Mouse (Mus musculus): Measurements from ENCODE around the gene Id3. TPM values are rescaled to one million over a fixed set of nuclear protein-coding genes. Genes with fewer than 3 reads are reported as not detected.
A peak's percentile ranks its signal among the peaks of the same experiment; 100 is the strongest.

Id3 gene
- polyA plus RNA-seq, 1 experiment: 8.4 TPM

DNA sequence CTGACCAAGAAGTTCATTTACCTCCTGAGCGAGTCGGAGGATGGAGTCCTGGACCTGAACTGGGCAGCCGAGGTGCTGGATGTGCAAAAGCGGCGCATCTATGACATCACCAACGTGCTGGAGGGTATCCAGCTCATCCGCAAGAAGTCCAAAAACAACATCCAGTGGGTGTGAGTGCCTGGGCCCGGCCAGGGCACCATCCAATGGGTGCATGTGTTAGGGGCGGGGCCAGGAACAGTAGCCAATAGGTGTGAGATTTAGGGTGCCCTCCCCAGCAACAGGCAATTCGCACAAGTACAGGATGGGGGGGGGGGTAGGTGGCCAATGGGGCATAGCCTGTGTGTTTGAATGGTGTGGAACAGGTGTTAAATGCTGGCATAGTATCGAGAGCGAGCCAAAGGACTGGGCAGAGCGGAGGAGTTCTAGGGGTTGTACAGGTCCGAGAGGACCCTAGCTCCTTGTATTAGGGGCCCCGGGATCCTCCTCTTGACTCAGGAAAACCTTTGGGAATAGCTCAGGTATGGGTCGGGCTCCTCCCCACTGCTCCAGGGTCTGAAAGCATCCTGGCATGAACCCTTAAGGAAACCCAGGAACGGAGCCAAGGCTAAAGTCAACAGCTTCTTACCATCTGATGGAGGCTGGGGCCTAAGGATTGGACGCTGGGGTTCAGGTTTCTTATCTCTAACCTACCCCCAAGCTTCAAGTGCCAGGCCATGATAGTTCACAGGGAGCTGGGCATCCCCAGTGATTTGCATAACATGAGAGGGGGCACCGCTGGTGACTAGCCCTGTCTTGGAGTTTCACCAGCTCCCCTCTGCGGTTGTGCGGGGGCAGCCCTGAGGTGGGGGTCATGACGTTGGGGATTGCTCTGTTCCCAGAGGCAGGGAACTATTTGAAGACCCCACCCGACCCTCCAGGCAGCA lies 37.4 kb downstream of the Id3 start:
- H3K4me1 ChIP-seq (ENCODE audit: control insufficient read depth, insufficient read depth, low read length): peaks cover 66% of the 10 kb centered on the region
- no peak overlapping the region; the same call in 1 of the 2 replicates for H3K27ac ChIP-seq (ENCODE audit: insufficient read depth, low read depth, low read length)
- TF ChIP-seq POLR2A (IDR thresholded peaks at IDR 0.05; ENCODE audit: borderline replicate concordance, low read depth, low read length): no peak
- no peak for TF ChIP-seq CTCF (IDR thresholded peaks at IDR 0.05; ENCODE audit: low read depth, low read length)
- no peak overlapping the region for H3K4me3 ChIP-seq (ENCODE audit: insufficient read depth, low read length)

DNA sequence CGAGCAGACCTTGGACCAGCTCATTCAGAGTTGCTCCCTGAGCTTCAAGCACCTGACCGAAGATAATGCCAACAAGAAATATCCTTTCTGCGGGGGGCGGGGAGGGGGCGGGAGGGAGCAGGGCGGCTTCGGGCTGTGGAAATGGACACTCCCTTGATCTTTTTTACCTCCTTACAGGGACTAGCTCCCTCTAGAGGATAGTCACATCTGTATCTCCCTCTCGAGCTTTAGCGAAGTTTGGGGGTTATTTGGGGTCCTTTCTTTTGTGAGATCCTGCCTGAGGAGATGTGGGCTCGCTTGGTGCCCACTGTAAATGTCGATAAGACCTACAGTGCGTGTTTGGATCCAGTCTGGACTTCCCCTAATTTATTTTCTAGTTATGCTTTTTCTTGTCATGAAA lies 38.1 kb downstream of the Id3 start:
- H3K4me3 ChIP-seq (ENCODE audit: insufficient read depth, low read length): no peak overlapping the region
- H3K4me1 ChIP-seq (ENCODE audit: control insufficient read depth, insufficient read depth, low read length): peaks cover 66% of the 10 kb centered on the region
- no peak overlapping the region for H3K27ac ChIP-seq (ENCODE audit: insufficient read depth, low read depth, low read length)
- TF ChIP-seq CTCF (IDR thresholded peaks at IDR 0.05; ENCODE audit: low read depth, low read length) (peak; percentile 35; the same call in 1 of the 2 replicates), POLR2A (IDR thresholded peaks at IDR 0.05; ENCODE audit: borderline replicate concordance, low read depth, low read length) (no peak)

DNA sequence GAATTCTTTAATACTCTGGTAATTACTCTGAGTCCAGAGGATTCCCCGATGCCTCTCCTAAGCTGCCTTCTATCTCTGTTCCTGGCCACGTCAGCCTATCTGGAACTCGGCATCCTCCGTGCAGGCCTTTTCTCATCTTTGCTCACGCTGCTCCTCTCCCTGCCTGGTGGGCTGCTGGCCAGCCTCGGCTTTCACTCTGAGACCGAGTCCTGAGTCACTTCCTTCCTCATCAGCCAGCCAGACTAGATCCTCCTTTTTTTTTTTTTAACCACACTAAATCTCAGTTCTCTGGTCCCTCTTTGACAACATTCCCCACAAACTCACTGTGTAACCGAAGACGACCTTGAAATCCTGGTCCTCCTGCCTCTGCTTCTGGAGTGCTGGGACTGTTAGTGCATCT lies 42.1 kb downstream of the Id3 start:
- H3K4me3 ChIP-seq (ENCODE audit: insufficient read depth, low read length): peak overlapping the region; percentile 27
- H3K27ac ChIP-seq (ENCODE audit: insufficient read depth, low read depth, low read length): peak overlapping the region; percentile 69
- TF ChIP-seq POLR2A (IDR thresholded peaks at IDR 0.05; ENCODE audit: borderline replicate concordance, low read depth, low read length) (no peak), CTCF (IDR thresholded peaks at IDR 0.05; ENCODE audit: low read depth, low read length) (no peak)
- peaks cover 39% of the 10 kb centered on the region for H3K4me1 ChIP-seq (ENCODE audit: control insufficient read depth, insufficient read depth, low read length)

DNA sequence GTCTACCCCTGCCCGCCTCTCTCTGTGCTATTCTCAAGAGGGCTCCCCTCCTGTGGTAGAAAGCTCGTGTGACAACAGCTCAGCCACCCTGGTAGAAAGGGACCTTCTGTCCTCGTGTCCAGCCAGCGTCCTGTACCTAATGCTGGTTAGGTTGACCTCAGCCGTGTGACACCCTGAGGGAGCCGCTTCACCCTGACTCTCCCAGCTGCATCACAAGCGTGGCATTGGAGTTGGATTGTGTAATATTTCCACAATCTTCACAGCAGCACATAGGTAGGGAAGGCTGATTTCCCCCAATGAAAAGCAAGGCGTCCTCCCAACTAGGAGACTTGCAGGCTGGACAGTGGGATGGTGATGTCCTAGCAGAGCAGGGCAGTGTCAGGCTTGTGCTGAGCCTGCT lies 43.0 kb downstream of the Id3 start:
- peak overlapping the region; percentile 69; the same call in 1 of the 2 replicates for H3K27ac ChIP-seq (ENCODE audit: insufficient read depth, low read depth, low read length)
- TF ChIP-seq CTCF (IDR thresholded peaks at IDR 0.05; ENCODE audit: low read depth, low read length): no peak
- no peak for TF ChIP-seq POLR2A (IDR thresholded peaks at IDR 0.05; ENCODE audit: borderline replicate concordance, low read depth, low read length)
- peaks cover 32% of the 10 kb centered on the region for H3K4me1 ChIP-seq (ENCODE audit: control insufficient read depth, insufficient read depth, low read length)
- H3K4me3 ChIP-seq (ENCODE audit: insufficient read depth, low read length): no peak overlapping the region

DNA sequence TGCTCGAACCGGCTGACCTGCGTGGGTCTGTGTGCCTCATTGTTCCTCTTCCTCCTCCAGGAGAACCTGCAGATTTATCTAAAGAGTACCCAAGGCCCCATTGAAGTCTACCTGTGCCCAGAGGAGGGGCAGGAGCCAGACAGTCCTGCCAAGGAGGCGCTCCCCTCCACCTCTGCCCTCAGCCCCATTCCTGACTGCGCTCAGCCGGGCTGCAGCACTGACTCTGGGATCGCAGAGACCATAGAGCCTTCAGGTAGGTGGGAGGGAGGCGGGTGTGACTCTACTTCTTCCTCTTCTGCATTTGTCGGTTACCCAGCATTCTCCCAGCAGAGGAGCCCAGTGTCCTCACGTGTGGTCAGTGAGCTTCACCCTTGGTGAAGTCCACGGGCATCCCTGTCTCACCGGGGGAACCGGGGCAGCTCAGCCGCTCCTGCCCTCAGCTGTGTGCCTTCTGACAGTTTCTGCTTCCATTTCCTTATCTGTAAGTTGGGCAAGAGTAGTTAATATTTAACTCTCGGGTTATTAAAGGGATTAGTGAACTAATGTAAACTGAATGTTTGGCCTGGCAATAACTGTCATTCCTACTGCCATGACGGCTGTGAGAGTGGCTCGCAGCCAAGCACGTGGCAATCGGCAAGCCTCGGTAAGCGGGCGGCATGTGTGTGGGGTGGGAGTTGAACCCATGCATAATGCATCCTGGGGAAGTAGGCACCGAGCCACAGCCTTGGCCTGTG lies 43.6 kb downstream of the Id3 start:
- Histone ChIP-seq H3K4me1 (ENCODE audit: control insufficient read depth, insufficient read depth, low read length) (peaks cover 32% of the 10 kb centered on the region), H3K4me3 (ENCODE audit: insufficient read depth, low read length) (no peak overlapping the region), H3K27ac (ENCODE audit: insufficient read depth, low read depth, low read length) (no peak overlapping the region)
- TF ChIP-seq CTCF (IDR thresholded peaks at IDR 0.05; ENCODE audit: low read depth, low read length): no peak
- TF ChIP-seq POLR2A (IDR thresholded peaks at IDR 0.05; ENCODE audit: borderline replicate concordance, low read depth, low read length): no peak

DNA sequence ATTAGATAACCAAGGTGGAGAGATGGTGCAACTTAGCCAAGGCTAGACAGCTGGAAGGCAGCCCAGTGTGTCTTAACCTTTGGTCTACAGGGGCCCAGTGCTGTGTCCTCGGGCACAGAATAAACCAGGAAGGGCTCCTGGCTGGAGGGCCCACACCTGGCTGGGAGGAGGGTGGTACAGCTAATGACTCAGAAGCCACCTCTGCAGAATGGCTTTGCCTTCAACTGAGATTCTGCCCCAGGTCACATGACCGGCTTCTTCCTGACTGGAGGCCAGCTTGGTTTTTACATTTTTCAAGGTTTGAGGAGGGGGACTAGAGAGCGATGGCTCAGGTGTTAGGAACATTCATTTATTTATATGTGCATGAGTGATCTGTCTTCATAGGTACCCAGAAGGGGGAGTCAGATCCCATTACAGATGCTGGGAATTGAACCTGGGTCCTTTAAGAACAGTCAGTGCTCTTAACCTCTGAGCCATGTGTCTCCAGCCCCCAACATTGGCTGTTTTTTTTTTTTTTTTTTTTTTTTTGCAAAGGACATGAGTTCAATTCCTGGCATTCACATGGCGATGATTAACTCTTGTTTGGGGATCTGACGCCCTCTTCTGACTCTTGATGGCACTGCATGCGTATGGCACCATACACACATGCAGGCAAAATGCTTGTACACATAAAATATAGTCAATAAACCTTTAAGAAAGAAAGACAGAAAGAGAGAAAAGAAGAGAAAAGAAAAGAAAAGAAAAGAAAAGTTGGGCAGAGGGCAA lies 45.9 kb downstream of the Id3 start:
- Histone ChIP-seq H3K4me1 (ENCODE audit: control insufficient read depth, insufficient read depth, low read length) (peaks cover 26% of the 10 kb centered on the region), H3K27ac (ENCODE audit: insufficient read depth, low read depth, low read length) (no peak overlapping the region), H3K4me3 (ENCODE audit: insufficient read depth, low read length) (no peak overlapping the region)
- TF ChIP-seq CTCF (IDR thresholded peaks at IDR 0.05; ENCODE audit: low read depth, low read length): no peak
- TF ChIP-seq POLR2A (IDR thresholded peaks at IDR 0.05; ENCODE audit: borderline replicate concordance, low read depth, low read length): no peak

DNA sequence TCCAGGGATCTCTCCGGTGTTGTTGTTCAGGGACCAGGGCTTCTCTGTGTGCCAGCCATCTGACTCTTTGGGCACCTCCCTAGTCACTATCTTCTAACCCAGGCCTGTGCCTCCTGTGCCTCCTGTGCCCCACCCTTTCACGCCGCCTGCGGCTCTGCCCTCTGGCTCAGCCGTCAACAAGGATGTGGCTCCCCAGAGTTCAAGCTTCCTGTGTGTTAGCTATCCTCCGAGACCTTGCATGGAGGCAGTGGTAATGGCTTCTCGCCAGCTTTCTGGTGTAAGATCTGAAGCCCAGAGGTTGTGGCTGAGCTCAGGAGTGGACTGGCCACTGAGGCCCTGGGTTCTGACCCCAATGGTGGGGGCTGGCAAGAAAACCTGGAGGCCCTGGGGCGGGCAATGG lies 46.6 kb downstream of the Id3 start:
- no peak overlapping the region for H3K27ac ChIP-seq (ENCODE audit: insufficient read depth, low read depth, low read length)
- no peak for TF ChIP-seq CTCF (IDR thresholded peaks at IDR 0.05; ENCODE audit: low read depth, low read length)
- no peak for TF ChIP-seq POLR2A (IDR thresholded peaks at IDR 0.05; ENCODE audit: borderline replicate concordance, low read depth, low read length)
- peaks cover 19% of the 10 kb centered on the region for H3K4me1 ChIP-seq (ENCODE audit: control insufficient read depth, insufficient read depth, low read length)
- H3K4me3 ChIP-seq (ENCODE audit: insufficient read depth, low read length): no peak overlapping the region

DNA sequence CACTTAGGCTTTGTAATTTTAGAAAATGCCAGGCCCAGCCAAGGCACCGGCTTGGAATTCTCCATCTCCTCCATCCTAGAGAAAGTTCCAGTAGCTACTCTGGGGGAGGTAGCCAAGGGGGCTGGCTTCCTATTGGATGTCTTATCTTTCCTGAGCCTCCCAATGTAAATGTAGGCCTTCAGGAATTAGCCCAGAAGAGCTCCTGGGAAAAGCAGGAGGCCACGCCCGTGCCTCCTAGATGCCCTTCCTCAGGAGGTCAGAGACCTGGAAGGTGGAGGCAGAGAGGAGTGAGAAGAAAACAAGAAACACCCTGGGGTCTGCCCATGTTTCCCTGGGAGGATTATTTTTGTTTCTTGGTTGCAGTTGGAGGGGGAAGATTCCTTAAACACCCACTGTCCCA lies 50.3 kb downstream of the Id3 start:
- Histone ChIP-seq H3K4me1 (ENCODE audit: control insufficient read depth, insufficient read depth, low read length) (no peaks in the 10 kb centered on the region), H3K4me3 (ENCODE audit: insufficient read depth, low read length) (no peak overlapping the region), H3K27ac (ENCODE audit: insufficient read depth, low read depth, low read length) (no peak overlapping the region)
- no peak for TF ChIP-seq CTCF (IDR thresholded peaks at IDR 0.05; ENCODE audit: low read depth, low read length)
- TF ChIP-seq POLR2A (IDR thresholded peaks at IDR 0.05; ENCODE audit: borderline replicate concordance, low read depth, low read length): no peak

DNA sequence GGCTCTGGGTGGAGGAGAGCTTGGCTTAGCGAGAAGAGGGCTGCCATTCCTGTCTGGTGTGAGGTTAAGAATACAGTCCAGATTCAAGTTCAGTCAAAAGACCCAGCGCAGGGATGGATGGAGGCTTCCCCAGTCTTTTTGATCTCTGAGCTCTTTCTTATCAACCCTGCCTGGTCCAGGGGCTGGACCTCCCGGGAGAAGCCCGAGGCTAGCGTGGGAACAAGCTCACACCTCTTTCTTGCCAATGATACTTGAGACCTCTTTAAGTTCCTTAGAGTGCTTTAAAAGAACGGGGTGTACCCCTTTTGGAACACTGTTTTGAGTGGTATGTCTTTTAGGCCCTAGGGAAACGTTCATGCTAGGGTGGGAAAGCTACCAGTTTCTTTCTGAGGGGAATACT lies 51.7 kb downstream of the Id3 start:
- no peaks in the 10 kb centered on the region for H3K4me1 ChIP-seq (ENCODE audit: control insufficient read depth, insufficient read depth, low read length)
- TF ChIP-seq CTCF (IDR thresholded peaks at IDR 0.05; ENCODE audit: low read depth, low read length): no peak
- no peak for TF ChIP-seq POLR2A (IDR thresholded peaks at IDR 0.05; ENCODE audit: borderline replicate concordance, low read depth, low read length)
- no peak overlapping the region for H3K4me3 ChIP-seq (ENCODE audit: insufficient read depth, low read length)
- no peak overlapping the region for H3K27ac ChIP-seq (ENCODE audit: insufficient read depth, low read depth, low read length)

Other genes with a start within 250 kb of the Id3 start
- 17.3 and 18.8 TPM in 2 replicates for gene Cnr2, start 248.1 kb upstream of the Id3 start, polyA plus RNA-seq (2012; ENCODE audit: insufficient read depth, insufficient read length, missing spikeins)
- gene Fuca1, start 222.8 kb upstream of the Id3 start, polyA plus RNA-seq (2012; ENCODE audit: insufficient read depth, insufficient read length, missing spikeins): 418 and 432 TPM in 2 replicates
- gene Hmgcl, start 197.0 kb upstream of the Id3 start, polyA plus RNA-seq (2012; ENCODE audit: insufficient read depth, insufficient read length, missing spikeins): 99.8 and 101 TPM in 2 replicates
- 4.7 and 5.6 TPM in 2 replicates for gene Gale, start 179.8 kb upstream of the Id3 start, polyA plus RNA-seq (2012; ENCODE audit: insufficient read depth, insufficient read length, missing spikeins)
- gene Lypla2, start 170.9 kb upstream of the Id3 start, polyA plus RNA-seq (2012; ENCODE audit: insufficient read depth, insufficient read length, missing spikeins): 74.7 and 77.1 TPM in 2 replicates
- gene Pithd1, start 156.2 kb upstream of the Id3 start, polyA plus RNA-seq (2012; ENCODE audit: insufficient read depth, insufficient read length, missing spikeins): 31.0 and 31.5 TPM in 2 replicates
- gene Eloa, start 121.7 kb upstream of the Id3 start, polyA plus RNA-seq (2012; ENCODE audit: insufficient read depth, insufficient read length, missing spikeins): 66.0 and 69.3 TPM in 2 replicates
- gene Rpl11, start 90.1 kb upstream of the Id3 start, polyA plus RNA-seq (2012; ENCODE audit: insufficient read depth, insufficient read length, missing spikeins): 1,501 and 1,718 TPM in 2 replicates
- gene E2f2, start 28.9 kb downstream of the Id3 start, polyA plus RNA-seq (2012; ENCODE audit: insufficient read depth, insufficient read length, missing spikeins): 20.0 and 20.8 TPM in 2 replicates
- gene Asap3, start 62.9 kb downstream of the Id3 start, polyA plus RNA-seq (2012; ENCODE audit: insufficient read depth, insufficient read length, missing spikeins): 0.37 and 0.78 TPM in 2 replicates
- 6.9 and 7.8 TPM in 2 replicates for gene Tcea3, start 104.2 kb downstream of the Id3 start, polyA plus RNA-seq (2012; ENCODE audit: insufficient read depth, insufficient read length, missing spikeins)
- gene Zfp46, start 141.2 kb downstream of the Id3 start, polyA plus RNA-seq (2012; ENCODE audit: insufficient read depth, insufficient read length, missing spikeins): 7.8 and 8.0 TPM in 2 replicates
- 57.9 and 62.2 TPM in 2 replicates for gene Hnrnpr, start 167.4 kb downstream of the Id3 start, polyA plus RNA-seq (2012; ENCODE audit: insufficient read depth, insufficient read length, missing spikeins)